In the genomic region with DNA sequence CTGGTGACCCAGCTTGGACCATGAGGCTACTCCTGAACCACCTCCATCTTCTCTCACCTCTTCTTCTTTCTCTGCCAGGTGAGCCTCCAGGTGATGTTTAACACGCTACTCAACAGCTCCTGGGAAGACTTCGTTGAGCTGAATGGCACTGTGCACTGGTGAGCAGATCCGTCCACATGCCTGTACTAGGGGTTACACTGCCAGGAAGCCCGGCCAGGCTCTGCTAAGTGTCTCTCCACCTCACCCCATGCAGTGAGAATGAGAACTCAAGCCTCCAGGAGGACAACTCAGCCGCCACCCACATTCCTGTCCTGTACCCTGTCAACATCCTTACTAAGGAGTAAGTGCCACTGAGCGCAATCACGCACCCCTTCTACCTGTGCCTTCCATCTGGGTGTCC, we compare ENCODE assay signal across 24 mouse cellular contexts.
"Had no signal": no experiment of that assay in that cellular context is flagged by ENCODE, and none has a peak within 500 bp of the region (broad histone marks: within the 10 kb centered on the region; RNA-seq: fewer than 3 reads in every experiment).

No protein-coding gene starts in this region.

- ATAC-seq: hindbrain, embryonic 16.5 days; hindbrain, postnatal 0 days; inflammation-experienced regulatory T-cells, adult 6 months; intestine, embryonic 15.5 days; intestine, embryonic 16.5 days; intestine, postnatal 0 days had no signal

- H3K27ac ChIP-seq: heart, embryonic 10.5 days; heart, embryonic 13.5 days; heart, embryonic 15.5 days; hindbrain, embryonic 10.5 days; hindbrain, embryonic 12.5 days; hindbrain, embryonic 13.5 days; hindbrain, embryonic 14.5 days; hindbrain, embryonic 15.5 days; hindbrain, postnatal 0 days; intestine, embryonic 15.5 days; layer of hippocampus, adult 2 months had no signal

- H3K36me3 ChIP-seq: heart, embryonic 10.5 days; heart, embryonic 12.5 days; heart, embryonic 13.5 days; heart, embryonic 15.5 days; hindbrain, embryonic 10.5 days; hindbrain, embryonic 12.5 days; hindbrain, embryonic 13.5 days; hindbrain, embryonic 15.5 days; intestine, embryonic 15.5 days; kidney, embryonic 15.5 days had no signal

- H3K9ac ChIP-seq: heart, embryonic 12.5 days; heart, embryonic 13.5 days; heart, embryonic 15.5 days; hindbrain, embryonic 12.5 days; hindbrain, embryonic 13.5 days; hindbrain, embryonic 14.5 days; hindbrain, embryonic 15.5 days; intestine, embryonic 15.5 days; kidney, embryonic 15.5 days had no signal

- H3K27me3 ChIP-seq: heart, embryonic 15.5 days; hindbrain, embryonic 13.5 days; hindbrain, embryonic 15.5 days; intestine, embryonic 15.5 days; kidney, embryonic 15.5 days had no signal

- H3K9me3 ChIP-seq: heart, embryonic 10.5 days; heart, embryonic 12.5 days; heart, embryonic 13.5 days; heart, embryonic 15.5 days; hindbrain, embryonic 10.5 days; hindbrain, embryonic 12.5 days; hindbrain, embryonic 13.5 days; hindbrain, embryonic 15.5 days; intestine, embryonic 15.5 days; kidney, embryonic 15.5 days had no signal

- H3K4me1 ChIP-seq: heart, embryonic 12.5 days; heart, embryonic 13.5 days; heart, embryonic 15.5 days; hindbrain, embryonic 13.5 days; hindbrain, embryonic 15.5 days; intestine, embryonic 15.5 days had no signal

- DNase-seq: heart, postnatal 10 days; heart, postnatal 14 days; heart, postnatal 36 days; heart, postnatal 4 days; layer of hippocampus, adult 9-11 months; layer of hippocampus, postnatal 36 days had no signal

- H3K4me3 ChIP-seq: heart, embryonic 10.5 days; heart, embryonic 12.5 days; heart, embryonic 13.5 days; heart, embryonic 15.5 days; hindbrain, embryonic 10.5 days; hindbrain, embryonic 12.5 days; hindbrain, embryonic 13.5 days; hindbrain, embryonic 15.5 days; intestine, embryonic 15.5 days; kidney, embryonic 15.5 days; layer of hippocampus, adult 2 months had no signal

- H3K4me2 ChIP-seq: heart, embryonic 11.5 days; heart, embryonic 12.5 days; heart, embryonic 13.5 days; heart, embryonic 15.5 days; hindbrain, embryonic 12.5 days; hindbrain, embryonic 13.5 days; hindbrain, embryonic 14.5 days; hindbrain, embryonic 15.5 days; intestine, embryonic 15.5 days; kidney, embryonic 15.5 days had no signal
